Mouse (Mus musculus) frontal cortex, postnatal 10 days (tissue): ENCODE measurements around the gene Htr6.

ENCODE experiments used
- DNase-seq, 2 experiments: peaks; one replicate each; pipeline ENCODE4 v3.0.0; 2022; ENCODE audit warnings: low spot score in 2 of 2, mixed read lengths in 1 of 2

Gene Htr6

GRCm38 (mm10) chr4:139046354-139046753 is 29.0 kb downstream of the Htr6 start:
- no peak for DNase-seq

- no peak for DNase-seq
Observed at GRCm38 (mm10) chr4:139044566-139044965, 30.8 kb downstream of the Htr6 start.

GRCm38 (mm10) chr4:139043600-139043999 is 31.8 kb downstream of the Htr6 start:
- DNase-seq = no peak

DNA sequence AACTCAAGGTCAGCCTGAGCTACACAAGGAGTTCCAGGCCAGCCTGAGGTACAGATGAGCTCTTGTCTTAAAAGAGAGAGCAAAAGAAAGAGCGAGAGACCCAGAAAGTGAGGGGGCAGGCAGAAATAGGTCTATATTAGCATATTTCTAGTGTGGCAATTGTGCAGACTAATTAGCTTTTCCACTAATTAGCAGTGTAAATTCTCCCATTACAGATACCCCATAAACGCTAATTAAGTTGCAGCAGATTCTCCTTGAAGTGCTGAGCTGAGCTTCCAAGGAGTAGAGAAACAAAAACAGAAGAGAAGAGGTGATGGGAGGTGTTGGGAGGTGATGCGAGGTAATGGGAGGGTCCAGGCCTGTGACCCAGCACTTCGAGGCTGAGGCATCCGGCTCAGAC is 32.8 kb downstream of the Htr6 start:
- DNase-seq = no peak

- no peak for DNase-seq
Observed at GRCm38 (mm10) chr4:139040084-139040839, 35.1 kb downstream of the Htr6 start.

GRCm38 (mm10) chr4:139037795-139038607 is 37.4 kb downstream of the Htr6 start:
- DNase-seq = no peak

GRCm38 (mm10) chr4:139035799-139036198 is 39.6 kb downstream of the Htr6 start:
- no peak for DNase-seq

- DNase-seq = no peak
Observed at GRCm38 (mm10) chr4:139034942-139035341, 40.4 kb downstream of the Htr6 start.

GRCm38 (mm10) chr4:139034540-139034939 is 40.8 kb downstream of the Htr6 start:
- no peak for DNase-seq

DNA sequence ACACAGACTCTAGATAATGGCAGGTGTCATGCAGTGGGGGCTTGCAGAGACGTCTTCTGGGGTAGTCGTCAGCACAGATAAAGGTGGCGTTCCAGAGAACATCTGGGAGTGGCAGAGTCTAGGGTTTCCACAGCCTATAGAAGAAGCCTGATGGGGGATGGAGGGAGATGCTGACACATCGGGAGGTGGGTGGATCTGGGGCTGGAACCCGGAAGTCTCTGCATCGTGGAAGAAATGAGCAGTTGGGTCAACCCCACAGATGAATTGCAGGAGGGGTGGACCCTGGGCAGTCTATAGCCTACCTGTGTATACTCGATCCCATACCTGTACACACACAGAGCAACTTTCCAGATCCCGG is 41.4 kb downstream of the Htr6 start:
- DNase-seq = no peak

GRCm38 (mm10) chr4:139033263-139034009 is 41.9 kb downstream of the Htr6 start:
- no peak for DNase-seq

GRCm38 (mm10) chr4:139032521-139032920 is 42.8 kb downstream of the Htr6 start:
- DNase-seq = no peak

GRCm38 (mm10) chr4:139030675-139031074 is 44.7 kb downstream of the Htr6 start:
- DNase-seq = no peak

DNA sequence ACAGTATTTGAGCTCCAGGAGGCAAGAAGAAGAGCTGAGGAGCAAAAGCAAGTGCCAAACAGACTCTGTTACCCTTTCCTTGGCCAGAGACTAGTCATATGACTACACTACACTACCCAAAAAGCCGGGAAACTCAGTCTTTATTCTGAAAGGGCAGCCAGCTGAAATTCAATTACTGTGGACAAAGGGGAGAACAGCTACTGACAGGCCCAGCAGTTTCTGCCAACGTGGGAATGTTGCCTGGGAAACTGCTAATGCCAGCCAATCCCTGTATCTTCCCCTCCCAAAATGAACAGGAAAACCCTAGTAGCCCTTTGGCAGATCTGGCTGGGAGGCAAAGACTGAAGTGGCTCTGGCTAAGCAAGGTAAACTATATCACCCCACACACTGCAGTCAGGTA is 51.0 kb downstream of the Htr6 start:
- peak; percentile 41 to 45 for DNase-seq

GRCm38 (mm10) chr4:139020385-139020784 is 55.0 kb downstream of the Htr6 start:
- no peak for DNase-seq

- no peak for DNase-seq
Observed at GRCm38 (mm10) chr4:139019413-139019812, 56.0 kb downstream of the Htr6 start.

DNA sequence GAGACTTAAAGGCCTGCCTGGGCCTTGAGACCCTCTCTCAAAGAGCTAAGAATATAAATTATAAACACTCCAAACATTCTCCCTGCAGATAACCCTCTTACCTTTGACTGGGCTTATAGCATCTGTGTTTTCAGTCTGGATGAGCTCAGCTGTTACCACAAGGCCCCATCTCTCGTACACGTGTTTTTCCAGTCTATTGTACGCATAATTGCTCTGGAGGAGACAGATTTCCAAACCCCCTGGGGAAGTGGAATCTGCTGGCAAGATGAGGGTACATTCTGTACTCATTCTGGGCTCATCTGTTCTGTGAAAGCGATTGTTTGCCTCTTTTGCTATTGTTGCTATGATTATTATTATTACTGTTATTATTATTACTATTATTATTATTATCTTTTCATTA is 56.4 kb downstream of the Htr6 start:
- DNase-seq = no peak

DNA sequence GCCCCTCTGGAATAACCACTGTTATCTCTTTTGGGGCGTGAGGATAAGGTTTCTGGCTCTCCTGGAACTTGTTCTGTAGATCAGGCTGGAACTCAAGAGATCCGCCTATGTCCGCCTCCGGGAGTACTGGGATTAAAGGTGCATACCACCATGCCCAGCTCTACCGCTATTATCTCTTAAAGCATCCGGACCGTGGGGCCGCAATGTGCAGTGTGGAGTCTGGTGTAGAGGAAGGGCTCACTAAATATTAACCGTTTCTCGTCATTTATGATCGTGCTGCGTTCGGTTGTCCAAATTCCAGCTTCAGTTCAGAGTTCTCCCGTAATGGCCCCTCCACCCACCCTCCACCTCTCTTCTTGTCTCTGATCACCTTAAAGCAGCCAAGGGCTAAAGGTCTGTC is 57.0 kb downstream of the Htr6 start:
- DNase-seq = no peak

DNA sequence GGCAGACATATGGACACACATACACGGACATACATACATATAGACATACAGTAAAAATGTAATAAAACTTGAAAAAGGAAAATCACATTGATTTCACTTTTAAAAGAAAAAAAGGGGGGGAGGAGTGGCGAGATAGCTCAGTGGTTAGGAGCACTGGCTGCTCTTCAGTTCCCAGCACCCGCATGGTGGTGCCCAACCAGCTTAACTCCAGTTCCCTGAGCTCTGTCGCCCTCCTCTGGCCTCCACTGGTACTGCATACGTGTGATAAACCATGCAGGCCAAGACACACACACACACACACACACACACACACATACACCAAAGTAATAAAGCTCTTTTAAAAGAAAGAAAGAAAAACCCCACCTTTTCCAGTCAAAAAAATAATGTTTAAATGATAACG is 60.6 kb downstream of the Htr6 start:
- DNase-seq = no peak

- DNase-seq = no peak
Observed at GRCm38 (mm10) chr4:139013281-139013680, 62.1 kb downstream of the Htr6 start.

- DNase-seq = no peak
Observed at GRCm38 (mm10) chr4:139011201-139011702, 64.1 kb downstream of the Htr6 start.
